ENCODE assay signal across 7 mouse cellular contexts in the genomic region with DNA sequence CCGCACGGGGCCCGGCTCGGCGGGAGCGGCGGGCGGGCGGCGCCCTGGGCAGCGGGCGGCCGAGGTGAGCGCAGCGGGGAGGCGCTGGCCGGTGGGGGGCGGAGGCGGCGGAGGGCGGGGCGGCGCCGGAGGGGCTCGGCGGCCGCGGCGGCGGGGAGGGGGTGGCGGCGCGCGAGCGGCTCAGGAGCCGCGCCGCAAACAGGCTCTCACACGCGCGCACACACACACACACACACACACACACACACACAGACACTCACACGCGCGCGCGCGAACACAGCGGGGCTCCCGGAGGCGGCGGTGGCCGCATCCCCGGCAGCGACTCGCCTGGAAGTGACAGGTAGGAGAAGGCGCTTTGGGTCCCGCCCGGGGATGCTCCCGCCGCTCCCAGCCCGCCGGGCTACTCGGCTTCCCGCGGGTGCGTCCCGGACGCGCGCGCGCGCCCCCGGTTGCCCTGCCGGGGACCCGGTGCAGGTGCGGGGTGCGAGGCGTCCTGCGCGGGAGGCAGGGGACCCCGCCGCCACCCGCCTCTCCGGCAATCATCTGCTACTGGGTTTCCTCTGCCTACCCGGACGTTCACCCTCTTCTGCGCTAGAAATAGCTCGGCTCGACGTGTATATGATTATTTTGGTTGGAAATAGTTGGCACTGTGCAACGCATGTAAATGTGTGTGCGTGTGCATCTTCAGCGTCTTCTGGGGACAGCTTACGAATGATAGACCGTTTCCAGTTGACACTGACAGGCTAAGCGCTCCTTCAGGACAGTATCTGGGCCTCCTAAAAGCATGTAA. TPM values are rescaled to one million over a fixed set of nuclear protein-coding genes. Genes with fewer than 3 reads are reported as not detected.
DNase-seq lines count a peak whose midpoint lies in the region; ATAC-seq lines count a peak whose summit lies in the region.

No protein-coding gene starts in this region.

- no peaks in the 10 kb centered on the region for H3K27me3 ChIP-seq in limb, embryonic 10.5 days (ENCODE audit: low read depth, poor library complexity, severe bottlenecking)
- no peaks in the 10 kb centered on the region for H3K27me3 ChIP-seq in midbrain, embryonic 11.5 days (ENCODE audit: control insufficient read depth, insufficient read depth, low read length)

- peak overlapping the region; percentile 86 for H3K4me3 ChIP-seq in limb, embryonic 10.5 days
- H3K4me3 ChIP-seq in midbrain, embryonic 11.5 days (ENCODE audit: low read depth, low read length), result peak overlapping the region; percentile 77

- intact Hi-C loops in gastrocnemius, postnatal 36 days (cut with DNase I), result loop anchor here (5.0 to 10.0 kb wide), 2 partner anchors 222 to 265 kb away; no protein-coding TSS in a partner anchor

- H3K4me2 ChIP-seq in midbrain, embryonic 11.5 days, result peak overlapping the region; percentile 65

- H3K9ac ChIP-seq in midbrain, embryonic 11.5 days (ENCODE audit: low read length), result peak overlapping the region; percentile 96

- H3K4me1 ChIP-seq in limb, embryonic 10.5 days, result peaks cover 9% of the 10 kb centered on the region
- peaks cover 4% of the 10 kb centered on the region for H3K4me1 ChIP-seq in midbrain, embryonic 11.5 days (ENCODE audit: control insufficient read depth, insufficient read depth, low read length)

- peak; percentile 35 for DNase-seq in adrenal gland, adult 8-10 months
- DNase-seq in embryo, embryonic 10 days (ENCODE audit: low spot score), result peak; percentile 39
- DNase-seq in gastrocnemius, postnatal 36 days, result peak; percentile 38 to 61
- DNase-seq in limb, embryonic 10.5 days (ENCODE audit: low spot score), result peak; percentile 83
- DNase-seq in midbrain, embryonic 11.5 days (ENCODE audit: low spot score, missing footprints), result peak; percentile 97
- peak; percentile 5 for DNase-seq in spleen, adult 12 weeks (ENCODE audit: low spot score)

- ATAC-seq in inflammation-experienced regulatory T-cells, adult 6 months, result peak; percentile 55
- peak; percentile 74 for ATAC-seq in midbrain, embryonic 11.5 days (ENCODE audit: low FRiP score)

- H3K9me3 ChIP-seq in limb, embryonic 10.5 days (replicated peaks), result no peaks in the 10 kb centered on the region
- no peaks in the 10 kb centered on the region for H3K9me3 ChIP-seq in midbrain, embryonic 11.5 days (ENCODE audit: control insufficient read depth, low read length)

- peak overlapping the region; percentile 100 for H3K27ac ChIP-seq in limb, embryonic 10.5 days
- peak overlapping the region; percentile 96 for H3K27ac ChIP-seq in midbrain, embryonic 11.5 days (ENCODE audit: low read depth, low read length)

- peaks cover 6% of the 10 kb centered on the region; the same call in 1 of the 2 replicates for H3K36me3 ChIP-seq in limb, embryonic 10.5 days
- no peaks in the 10 kb centered on the region for H3K36me3 ChIP-seq in midbrain, embryonic 11.5 days (ENCODE audit: control insufficient read depth, insufficient read depth, low read length)

- under 1% methylated on average over 70 of the region's 97 CpGs for WGBS in limb, embryonic 10.5 days
- under 1% methylated on average over 35 of the region's 97 CpGs for WGBS in midbrain, embryonic 11.5 days

RNA-seq across cellular contexts. Expression of a gene that starts 0.8 kb away (rescaled TPM):
- 10 to 100 TPM; 31.0 to 47.2 (median 37.8) TPM for total RNA-seq in adrenal gland, adult 8-10 months (2022)
- 10 to 100 TPM; 19.5 to 27.3 TPM for total RNA-seq in gastrocnemius, postnatal 36 days (2021)
- 10 to 100 TPM; 22.0 to 31.2 (median 26.3) TPM for polyA plus RNA-seq in inflammation-experienced regulatory T-cells, adult 6 months (2017; shearing (Covaris generic))
- polyA plus RNA-seq in limb, embryonic 10.5 days (2016; fragmentation: Nextera tagmentation; extraction: Ambion mirVana), result 8.4 and 10.7 TPM in 2 replicates
- polyA plus RNA-seq in midbrain, embryonic 11.5 days (2014; fragmentation: Nextera tagmentation; extraction: Ambion mirVana), result 14.5 and 17.7 TPM in 2 replicates

Comparison
In these comparisons a context has a peak if more than half of its experiments do, and no peak if none do; other contexts are left out.
1. Peak in every context shown above with its lines: DNase-seq, ATAC-seq, H3K4me3 ChIP-seq and H3K27ac ChIP-seq.
2. DNase-seq: peak in every context shown above with its lines; median percentile 97 in midbrain, embryonic 11.5 days; 83 in limb, embryonic 10.5 days; 50 in gastrocnemius, postnatal 36 days; 39 in embryo, embryonic 10 days; 35 in adrenal gland, adult 8-10 months; 5 in spleen, adult 12 weeks.